Mouse (Mus musculus): ENCODE data around the gene Meox2. TPM values are rescaled to one million over a fixed set of nuclear protein-coding genes. Genes with fewer than 3 reads are reported as not detected.
A peak's percentile ranks its signal among the peaks of the same experiment; 100 is the strongest.
"Not testable (repeated sequence)": the region's sequence is repeated elsewhere in the genome, so short reads cannot be mapped to it uniquely, and the experiment has no call there.

Meox2 gene
- total RNA-seq (2015): not detected in 2 replicates
- total RNA-seq (2017): not detected in 2 replicates

DNA sequence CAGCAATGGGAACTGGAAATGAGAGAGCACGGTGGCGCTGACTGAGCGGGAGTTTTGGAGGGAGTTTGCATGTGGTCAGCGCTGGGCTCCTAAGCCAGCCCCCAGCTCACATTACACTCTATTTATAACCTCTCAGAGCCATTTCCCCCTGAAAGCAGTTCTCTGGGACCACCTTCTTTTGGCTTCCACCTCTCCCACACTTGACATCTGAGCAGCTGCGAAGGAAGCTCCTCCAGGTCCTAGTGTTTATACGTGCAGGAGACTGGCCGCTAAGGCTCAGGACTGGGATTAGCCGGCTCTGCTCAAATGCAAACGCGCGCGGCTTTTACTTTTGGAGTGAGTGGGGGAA is at the start of gene Meox2:
TSS of gene Meox2 (plus strand) at position 151 of the 349 bp plus-strand sequence.
- no peak for ATAC-seq (ENCODE audit: poor library complexity, severe bottlenecking)

DNA sequence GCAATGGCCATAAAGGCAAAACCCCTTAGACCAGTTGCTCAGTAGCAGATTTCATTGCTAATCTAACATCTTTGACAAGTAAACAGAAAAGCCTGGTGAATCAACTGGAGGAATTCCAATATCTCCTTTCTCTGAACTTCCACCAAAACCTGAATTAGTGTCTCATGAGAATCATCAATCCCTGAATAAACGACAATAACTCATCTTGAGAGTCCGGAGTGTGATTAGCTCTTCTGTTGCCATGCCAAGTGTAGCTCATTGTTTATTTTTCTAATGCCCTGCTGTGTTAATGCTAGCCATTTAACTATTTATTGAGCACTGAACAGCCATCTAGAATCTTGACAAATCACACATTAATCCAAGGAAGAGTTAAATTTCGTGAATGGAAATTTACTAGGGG is 35.7 kb upstream of the Meox2 start:
- no peak for ATAC-seq (ENCODE audit: poor library complexity, severe bottlenecking)

DNA sequence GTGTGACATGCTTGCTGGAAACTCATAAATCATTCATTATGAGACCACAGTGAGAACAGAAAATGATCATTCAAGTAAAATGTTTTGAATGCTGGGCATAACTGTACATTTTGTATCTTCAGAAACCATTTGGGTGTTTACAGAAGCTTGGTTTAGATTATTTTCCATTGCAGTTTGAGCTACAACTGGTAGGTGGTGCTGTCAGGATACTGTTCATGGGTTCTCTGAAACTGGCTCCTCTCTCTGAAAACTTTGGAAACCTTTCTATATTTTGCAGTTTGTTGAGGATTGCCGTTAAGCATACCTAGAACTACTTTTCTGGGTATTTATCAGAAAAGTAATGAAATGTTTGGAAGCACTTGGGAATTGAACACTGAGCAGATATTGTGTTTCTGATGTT is 31.0 kb upstream of the Meox2 start:
- ATAC-seq (ENCODE audit: poor library complexity, severe bottlenecking): no peak

DNA sequence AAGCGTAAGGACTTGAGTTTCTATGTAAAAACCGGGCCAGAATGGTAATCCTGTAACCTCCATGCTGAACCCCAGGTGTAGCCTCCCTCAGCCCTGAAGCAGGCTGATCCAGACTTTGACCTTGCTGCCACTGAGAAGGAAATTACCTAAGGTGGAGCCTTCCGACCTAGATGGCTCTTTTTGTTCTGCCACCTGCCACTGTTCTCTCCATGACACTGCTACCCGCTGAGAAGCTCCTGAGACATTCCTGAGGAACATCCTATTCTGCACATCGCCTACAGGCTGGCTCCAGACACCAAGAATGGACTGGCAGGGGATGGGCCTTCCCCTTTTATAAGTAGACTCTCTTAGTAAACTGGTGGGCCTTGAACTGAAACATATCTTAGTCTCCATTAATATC is 28.3 kb upstream of the Meox2 start:
- ATAC-seq (ENCODE audit: poor library complexity, severe bottlenecking): not testable (repeated sequence)

DNA sequence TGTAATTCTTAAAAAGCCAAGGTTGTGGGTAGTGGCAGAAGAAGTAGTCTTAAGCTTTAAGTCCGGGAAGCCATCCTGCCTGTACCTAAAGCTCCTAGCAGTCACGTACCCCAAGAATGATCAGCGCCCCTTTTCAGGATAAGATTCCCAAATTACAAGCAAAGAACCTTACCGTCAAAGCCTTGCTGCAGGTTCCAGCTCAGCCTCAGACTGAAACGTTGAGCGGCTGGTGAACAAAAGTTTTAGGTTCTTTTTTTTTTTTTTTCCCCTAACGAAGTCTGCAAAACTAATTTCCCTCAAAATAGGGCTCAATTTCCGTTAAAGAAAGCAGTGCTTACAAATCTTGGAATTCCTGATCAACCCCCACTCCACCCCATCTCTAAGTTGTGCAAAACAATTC is 1.8 kb upstream of the Meox2 start:
- no peak for ATAC-seq (ENCODE audit: poor library complexity, severe bottlenecking)

DNA sequence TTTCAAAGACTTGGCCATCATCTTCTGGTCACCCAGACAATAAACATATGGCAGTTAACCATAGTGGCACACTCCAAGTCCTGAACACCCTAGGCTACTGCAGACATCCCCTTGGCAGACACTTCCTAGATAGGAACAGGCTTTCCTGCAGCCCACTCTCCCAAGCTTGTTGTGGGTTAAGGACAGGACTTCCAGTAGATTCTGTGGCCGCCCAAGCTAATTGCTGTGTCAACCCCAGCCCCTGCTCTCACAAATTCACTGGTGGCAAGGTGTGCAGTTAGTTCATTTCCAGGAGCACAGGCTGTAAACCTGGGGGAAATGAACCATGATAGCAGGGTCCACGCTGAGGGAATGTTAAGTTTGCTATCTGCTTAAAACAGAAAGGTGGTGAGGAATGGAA is 1.2 kb upstream of the Meox2 start:
- no peak for ATAC-seq (ENCODE audit: poor library complexity, severe bottlenecking)

DNA sequence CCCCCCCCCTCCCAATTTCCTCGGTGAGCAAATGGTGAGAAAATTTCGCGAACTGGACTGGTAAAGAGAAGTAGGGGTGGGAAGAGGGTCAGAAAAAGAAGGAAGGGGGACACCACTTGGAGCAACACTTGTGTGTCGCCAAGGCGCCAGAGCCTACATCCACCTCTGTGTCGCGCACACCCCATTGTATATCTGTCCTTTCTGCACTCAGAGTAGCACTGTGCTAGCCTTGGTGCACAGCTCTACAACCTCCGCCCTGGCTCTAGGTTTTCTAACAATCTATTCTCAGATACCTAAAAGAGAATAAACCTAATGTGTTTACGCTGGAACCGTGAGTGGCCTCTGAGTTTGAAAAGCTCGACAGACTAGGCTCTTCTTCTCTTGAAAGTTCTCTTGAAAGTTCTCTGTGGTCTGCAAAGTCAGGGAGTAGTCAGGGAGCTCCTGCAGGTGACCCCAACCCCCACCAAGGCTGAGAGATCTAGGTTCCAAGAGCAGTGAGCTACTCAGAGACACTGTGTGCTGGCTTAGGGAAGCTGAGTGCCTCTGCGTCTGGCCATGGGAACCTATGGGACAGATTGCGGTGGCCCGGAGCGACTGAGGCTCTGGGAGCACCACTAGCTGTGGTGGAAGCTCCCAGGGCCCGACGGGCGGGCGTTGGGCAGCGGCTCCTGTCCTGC is 489 bp upstream of the Meox2 start:
- ATAC-seq (ENCODE audit: poor library complexity, severe bottlenecking): no peak

DNA sequence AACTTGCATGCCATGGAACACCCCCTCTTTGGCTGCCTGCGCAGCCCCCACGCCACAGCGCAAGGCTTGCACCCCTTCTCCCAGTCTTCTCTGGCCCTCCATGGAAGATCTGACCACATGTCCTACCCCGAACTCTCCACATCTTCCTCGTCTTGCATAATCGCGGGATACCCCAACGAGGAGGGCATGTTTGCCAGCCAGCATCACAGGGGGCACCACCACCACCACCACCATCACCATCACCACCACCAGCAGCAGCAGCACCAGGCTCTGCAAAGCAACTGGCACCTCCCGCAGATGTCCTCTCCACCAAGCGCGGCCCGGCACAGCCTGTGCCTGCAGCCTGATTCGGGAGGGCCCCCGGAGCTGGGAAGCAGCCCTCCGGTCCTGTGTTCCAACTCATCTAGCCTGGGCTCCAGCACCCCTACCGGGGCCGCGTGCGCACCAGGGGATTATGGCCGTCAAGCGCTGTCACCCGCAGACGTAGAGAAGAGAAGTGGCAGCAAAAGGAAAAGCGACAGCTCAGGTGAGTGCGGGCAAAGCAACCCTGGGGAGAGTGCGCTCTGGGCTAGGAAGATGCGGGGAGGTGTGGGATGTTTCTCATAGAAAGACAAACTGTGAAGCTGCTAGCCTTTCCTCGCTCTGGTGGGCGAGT is 606 bp downstream of the Meox2 start:
- ATAC-seq (ENCODE audit: poor library complexity, severe bottlenecking): no peak

DNA sequence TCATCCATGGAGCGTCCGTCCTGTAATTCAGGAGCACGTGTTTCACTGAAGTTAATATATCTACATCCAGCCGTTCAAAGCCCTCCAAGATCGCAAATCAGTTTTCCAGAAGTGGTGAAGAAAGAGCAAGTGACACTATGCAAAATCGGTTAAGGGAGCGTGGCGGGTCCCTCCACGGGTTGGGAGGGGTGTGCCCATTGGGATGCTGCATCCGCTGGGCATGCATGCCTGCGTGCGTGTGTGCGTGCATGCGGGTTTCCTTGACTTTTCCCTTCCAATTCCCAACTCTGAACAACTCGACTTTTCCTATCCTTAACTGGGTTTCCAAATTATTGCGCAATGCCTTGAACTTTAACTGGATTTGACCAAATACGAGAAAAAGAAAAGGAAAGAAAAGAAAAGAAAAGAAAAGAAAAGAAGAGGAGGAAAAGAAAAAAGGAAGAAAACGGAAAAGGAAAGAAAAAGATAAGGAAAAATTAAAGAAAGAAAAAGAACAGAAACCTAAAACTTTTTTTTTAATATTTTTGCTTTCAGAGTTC is 1.2 kb downstream of the Meox2 start:
- no peak for ATAC-seq (ENCODE audit: poor library complexity, severe bottlenecking)

DNA sequence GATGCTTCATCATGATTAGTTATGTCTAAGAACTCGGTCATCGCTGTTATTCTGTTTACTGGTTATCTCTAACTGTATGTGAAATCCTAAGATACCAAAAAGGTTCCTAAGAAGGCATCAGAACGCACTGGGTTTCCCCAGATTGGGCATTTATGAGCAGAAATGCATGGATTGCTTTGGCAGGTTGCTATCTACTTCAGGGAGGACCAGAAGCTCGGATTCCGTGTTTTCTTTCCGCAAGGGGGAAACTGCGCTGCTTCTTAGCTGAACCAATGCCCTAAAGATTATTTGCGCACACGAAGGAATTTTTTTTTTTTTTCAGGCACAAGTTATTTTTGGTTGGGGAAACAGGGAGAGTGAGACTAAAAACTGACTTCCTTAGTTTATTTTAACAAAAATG is 2.6 kb downstream of the Meox2 start:
- no peak for ATAC-seq (ENCODE audit: poor library complexity, severe bottlenecking)

DNA sequence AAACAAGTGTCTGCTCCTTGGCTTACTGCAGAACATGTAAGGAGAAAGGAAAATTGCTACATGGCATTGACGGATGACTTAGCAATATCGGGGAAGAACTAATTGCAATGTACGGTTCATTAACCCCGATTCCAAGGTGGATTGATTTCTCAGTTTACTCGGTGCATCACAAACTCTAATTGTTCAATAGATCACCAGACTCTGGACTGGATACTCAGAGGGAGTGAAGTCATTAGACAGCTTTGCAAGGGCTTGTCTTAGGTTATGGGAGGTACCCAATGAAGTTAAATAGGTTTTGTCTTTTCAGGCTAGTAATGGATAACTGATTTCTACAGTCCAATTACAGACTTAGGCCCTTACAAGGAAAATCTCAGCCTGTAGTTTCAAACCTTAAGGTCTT is 10.9 kb downstream of the Meox2 start:
- ATAC-seq (ENCODE audit: poor library complexity, severe bottlenecking): no peak

DNA sequence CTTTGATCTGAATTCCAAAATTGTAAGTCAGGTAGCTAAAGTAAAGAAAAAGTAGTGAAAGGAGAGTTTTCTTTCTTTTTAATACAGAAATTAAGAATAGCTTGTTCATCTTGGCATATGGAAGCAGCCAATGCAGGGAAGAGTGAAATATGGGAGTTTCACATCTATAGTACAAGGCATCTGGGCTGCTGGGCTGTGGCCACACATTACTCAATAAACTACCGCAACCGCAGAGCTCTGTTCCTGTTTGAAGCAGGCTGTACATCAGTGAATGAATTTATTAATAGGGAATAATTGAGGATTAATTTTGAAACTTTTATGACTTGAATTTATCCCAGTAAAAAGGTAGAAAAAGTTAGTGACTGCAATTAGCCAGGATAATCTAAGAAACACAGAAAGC is 15.4 kb downstream of the Meox2 start:
- ATAC-seq (ENCODE audit: poor library complexity, severe bottlenecking): peak; percentile 52; the same call in 1 of the 2 replicates

DNA sequence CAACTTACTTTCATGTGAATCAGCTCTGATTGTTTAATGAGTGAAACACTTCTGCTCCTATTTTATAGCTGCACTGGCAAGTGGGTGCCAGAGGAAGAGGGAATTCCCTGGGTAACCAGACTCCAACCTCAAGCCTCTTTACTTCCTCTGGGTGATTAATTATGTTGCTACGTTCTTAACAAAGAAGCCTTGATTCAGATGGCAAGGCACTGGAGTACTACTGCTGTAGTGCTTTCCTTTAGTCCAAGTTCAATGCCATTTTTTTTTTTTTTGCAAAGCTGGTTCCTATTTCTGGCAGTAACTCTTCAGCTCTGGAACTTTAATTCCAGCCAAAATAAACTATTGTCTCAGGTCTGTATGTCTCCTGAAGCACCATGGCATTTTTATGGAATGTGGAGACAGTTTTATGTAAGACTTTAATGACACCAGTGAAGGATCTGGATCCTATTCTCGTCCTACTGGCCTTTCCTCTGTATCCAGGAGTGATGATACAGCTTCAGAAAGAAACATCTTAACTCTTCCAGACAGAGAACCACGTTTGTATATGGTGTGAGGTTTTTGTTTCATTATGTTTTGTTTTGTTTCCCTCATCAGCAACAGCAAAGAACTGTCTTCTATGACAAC is 33.9 kb downstream of the Meox2 start:
- ATAC-seq (ENCODE audit: poor library complexity, severe bottlenecking): no peak

DNA sequence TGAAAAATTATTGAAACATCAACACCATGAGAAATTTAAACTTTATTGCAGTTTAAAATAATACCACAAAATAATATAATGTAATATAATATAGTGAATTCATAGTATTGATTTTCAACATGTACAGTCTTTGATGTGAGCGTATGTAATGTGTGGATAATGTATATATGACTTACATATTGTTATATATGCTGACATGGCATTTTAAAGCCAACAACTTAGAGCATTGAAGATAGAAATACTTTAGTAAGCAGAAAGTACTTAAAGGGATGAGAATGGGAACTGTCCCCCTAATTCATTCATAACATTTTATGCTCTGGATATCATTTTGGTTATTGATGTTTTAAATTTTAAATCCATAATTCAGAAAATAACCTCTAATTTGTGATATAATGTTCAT is 35.5 kb downstream of the Meox2 start:
- no peak for ATAC-seq (ENCODE audit: poor library complexity, severe bottlenecking)

DNA sequence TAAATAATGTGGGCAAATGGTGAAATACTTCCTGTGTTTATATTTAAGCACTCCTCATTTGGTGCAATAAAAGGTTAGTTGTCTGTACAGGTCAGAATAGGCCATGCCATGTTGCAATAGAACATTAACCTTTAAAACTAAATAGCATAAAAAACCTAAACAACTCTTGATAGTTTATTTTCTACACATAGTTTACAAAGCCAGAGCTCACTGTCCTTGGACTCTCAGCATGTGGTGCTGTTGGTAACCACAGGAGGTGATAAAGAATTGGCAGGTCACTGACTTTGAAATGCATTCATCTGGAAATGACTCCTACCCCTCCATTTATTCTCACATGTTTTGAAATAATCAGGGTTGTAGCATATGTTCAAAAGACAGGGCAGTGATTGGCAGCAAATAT is 59.4 kb downstream of the Meox2 start:
- no peak for ATAC-seq (ENCODE audit: poor library complexity, severe bottlenecking)

DNA sequence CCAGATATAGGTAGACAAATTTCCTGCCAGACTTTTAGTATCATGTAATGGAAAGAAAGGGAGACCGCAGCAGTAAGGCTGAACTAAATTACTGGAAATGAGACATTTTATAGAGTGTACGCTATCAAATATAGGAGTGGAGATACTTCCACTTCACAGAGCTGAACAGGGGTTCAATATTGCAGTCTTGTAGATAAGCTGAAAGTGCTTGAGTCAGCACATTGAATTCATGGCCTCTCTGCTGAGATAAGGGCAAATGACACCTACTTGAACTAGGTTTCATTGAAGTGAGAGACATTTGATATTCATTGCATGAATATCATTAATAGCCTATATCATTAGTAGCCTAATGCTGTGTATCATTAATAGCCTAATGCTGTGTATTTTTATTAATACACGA is 65.0 kb downstream of the Meox2 start:
- no peak for ATAC-seq (ENCODE audit: poor library complexity, severe bottlenecking)

DNA sequence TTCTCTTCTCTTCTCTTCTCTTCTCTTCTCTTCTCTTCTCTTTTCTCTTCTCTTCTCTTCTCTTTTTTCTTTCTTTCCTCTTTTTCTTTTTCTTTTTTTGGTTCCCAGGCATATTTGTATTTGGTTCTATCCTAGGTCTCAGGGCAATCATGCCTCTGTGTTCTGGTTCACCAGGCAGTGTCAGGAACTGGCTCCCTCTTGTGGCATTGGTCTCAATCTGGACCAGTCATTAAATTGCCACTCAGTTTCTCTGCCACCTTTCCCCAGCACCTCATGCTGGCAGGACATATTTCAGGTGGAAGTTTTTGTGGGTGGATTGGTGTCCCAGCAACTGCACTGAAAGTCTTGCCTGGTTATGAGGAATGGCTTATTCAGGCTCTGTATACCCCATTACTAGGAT is 75.3 kb downstream of the Meox2 start:
- ATAC-seq (ENCODE audit: poor library complexity, severe bottlenecking): no peak

DNA sequence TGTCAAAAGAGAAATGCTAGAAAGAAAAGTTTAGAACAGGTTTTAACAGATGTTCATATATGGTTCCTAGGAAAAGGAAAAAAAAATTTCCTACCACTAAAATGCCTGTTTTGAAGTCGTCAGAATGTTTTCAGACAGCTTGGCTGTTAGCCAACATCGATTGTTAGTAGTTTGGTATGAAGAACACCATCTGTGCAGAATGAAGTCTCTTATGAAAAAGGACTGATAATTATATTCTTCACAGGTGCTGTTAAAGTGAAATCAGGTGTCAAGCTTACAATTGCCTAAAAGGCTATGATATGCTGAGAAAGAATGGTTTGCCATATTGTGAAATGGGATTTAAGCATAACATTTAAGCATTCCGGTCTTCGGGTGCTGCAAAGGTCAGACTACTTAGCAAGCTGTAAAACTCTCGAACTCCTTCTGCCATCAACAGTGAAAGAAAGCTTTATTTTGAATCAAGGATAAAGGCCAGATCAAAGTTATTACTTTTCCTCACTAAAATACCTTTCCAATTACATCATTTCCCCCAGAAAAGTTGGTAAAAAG is 80.7 kb downstream of the Meox2 start:
- ATAC-seq (ENCODE audit: poor library complexity, severe bottlenecking): no peak

Data from megakaryocyte, adult 5-6 weeks (primary cell).